In genomic region chr12:86867271-86868223, GRCm38 (mm10) we compare ENCODE assay signal across 8 mouse cellular contexts. TPM values are rescaled to one million over a fixed set of nuclear protein-coding genes. Genes with fewer than 3 reads are reported as not detected.
A peak's percentile ranks its signal among the peaks of the same experiment; 100 is the strongest.
DNase-seq lines count a peak whose midpoint lies in the region; ATAC-seq lines count a peak whose summit lies in the region.

No protein-coding gene starts in this region.

- H3K4me2 ChIP-seq in midbrain, embryonic 13.5 days (replicated peaks): no peak overlapping the region
- H3K4me2 ChIP-seq in midbrain, embryonic 15.5 days: no peak overlapping the region
- H3K4me2 ChIP-seq in heart, embryonic 15.5 days: peak overlapping the region; percentile 3; the same call in 1 of the 2 replicates
- peak overlapping the region; percentile 16; the same call in 1 of the 2 replicates for H3K4me2 ChIP-seq in stomach, embryonic 16.5 days (ENCODE audit: low read depth, low read length)

- no peak overlapping the region for H3K9ac ChIP-seq in midbrain, embryonic 13.5 days (replicated peaks)
- no peak overlapping the region for H3K9ac ChIP-seq in midbrain, embryonic 15.5 days
- 0 out of 2 replicates have a peak overlapping the region, but pooled peaks have one; percentile 12 for H3K9ac ChIP-seq in heart, embryonic 15.5 days
- H3K9ac ChIP-seq in stomach, embryonic 16.5 days (ENCODE audit: low read length): no peak overlapping the region

- no peaks in the 10 kb centered on the region for H3K27me3 ChIP-seq in midbrain, embryonic 13.5 days
- H3K27me3 ChIP-seq in midbrain, embryonic 15.5 days (replicated peaks): no peaks in the 10 kb centered on the region
- no peaks in the 10 kb centered on the region for H3K27me3 ChIP-seq in embryonic facial prominence, embryonic 10.5 days (replicated peaks; ENCODE audit: low read depth, poor library complexity, severe bottlenecking)
- no peaks in the 10 kb centered on the region for H3K27me3 ChIP-seq in heart, embryonic 15.5 days
- no peaks in the 10 kb centered on the region for H3K27me3 ChIP-seq in limb, embryonic 10.5 days (ENCODE audit: low read depth, poor library complexity, severe bottlenecking)
- H3K27me3 ChIP-seq in stomach, embryonic 16.5 days (ENCODE audit: control insufficient read depth, insufficient read depth, low read length): no peaks in the 10 kb centered on the region

- WGBS in midbrain, embryonic 13.5 days: 51% methylated on average over 14 of the region's 14 CpGs
- 54% methylated on average over 14 of the region's 14 CpGs for WGBS in midbrain, embryonic 15.5 days
- 42% methylated on average over 14 of the region's 14 CpGs for WGBS in embryonic facial prominence, embryonic 10.5 days
- 41% methylated on average over 14 of the region's 14 CpGs for WGBS in heart, embryonic 15.5 days
- WGBS in limb, embryonic 10.5 days: 45% methylated on average over 14 of the region's 14 CpGs
- WGBS in stomach, embryonic 16.5 days: 33% methylated on average over 14 of the region's 14 CpGs

- ATAC-seq in midbrain, embryonic 13.5 days: peak; percentile 53
- ATAC-seq in midbrain, embryonic 15.5 days (replicated peaks): no peak
- ATAC-seq in heart, embryonic 15.5 days (replicated peaks; ENCODE audit: insufficient number of reproducible peaks, insufficient read depth, low FRiP score, low read depth): peak; percentile 53
- peak; percentile 83 for ATAC-seq in stomach, embryonic 16.5 days (ENCODE audit: insufficient read depth, low FRiP score)

- no peaks in the 10 kb centered on the region for H3K9me3 ChIP-seq in midbrain, embryonic 13.5 days
- no peaks in the 10 kb centered on the region for H3K9me3 ChIP-seq in midbrain, embryonic 15.5 days
- peaks cover 6% of the 10 kb centered on the region; the same call in 1 of the 2 replicates for H3K9me3 ChIP-seq in embryonic facial prominence, embryonic 10.5 days
- H3K9me3 ChIP-seq in heart, embryonic 15.5 days (replicated peaks): no peaks in the 10 kb centered on the region
- no peaks in the 10 kb centered on the region for H3K9me3 ChIP-seq in limb, embryonic 10.5 days (replicated peaks)
- no peaks in the 10 kb centered on the region for H3K9me3 ChIP-seq in stomach, embryonic 16.5 days (replicated peaks; ENCODE audit: control insufficient read depth, low read length)

- no peaks in the 10 kb centered on the region for H3K36me3 ChIP-seq in midbrain, embryonic 13.5 days
- H3K36me3 ChIP-seq in midbrain, embryonic 15.5 days (replicated peaks): no peaks in the 10 kb centered on the region
- no peaks in the 10 kb centered on the region for H3K36me3 ChIP-seq in embryonic facial prominence, embryonic 10.5 days (replicated peaks)
- no peaks in the 10 kb centered on the region for H3K36me3 ChIP-seq in heart, embryonic 15.5 days
- no peaks in the 10 kb centered on the region for H3K36me3 ChIP-seq in limb, embryonic 10.5 days
- no peaks in the 10 kb centered on the region for H3K36me3 ChIP-seq in stomach, embryonic 16.5 days (ENCODE audit: control insufficient read depth, insufficient read depth, low read length)

- peak; percentile 37 for DNase-seq in embryonic facial prominence, embryonic 10.5 days (ENCODE audit: low spot score)
- peak; percentile 40 for DNase-seq in limb, embryonic 10.5 days (ENCODE audit: low spot score)
- DNase-seq in layer of hippocampus, adult 18-20 months (ENCODE audit: low spot score in 2 of 2): no peak
- DNase-seq in layer of hippocampus, postnatal 14 days (ENCODE audit: low spot score in 2 of 2): no peak

- H3K27ac ChIP-seq in midbrain, embryonic 13.5 days: no peak overlapping the region
- H3K27ac ChIP-seq in midbrain, embryonic 15.5 days: no peak overlapping the region
- peak overlapping the region; percentile 69 for H3K27ac ChIP-seq in embryonic facial prominence, embryonic 10.5 days (replicated peaks)
- peak overlapping the region; percentile 73 for H3K27ac ChIP-seq in heart, embryonic 15.5 days
- peak overlapping the region; percentile 77 for H3K27ac ChIP-seq in limb, embryonic 10.5 days
- peak overlapping the region; percentile 86 for H3K27ac ChIP-seq in stomach, embryonic 16.5 days (ENCODE audit: low read length)

- H3K4me1 ChIP-seq in midbrain, embryonic 13.5 days (replicated peaks): no peaks in the 10 kb centered on the region
- H3K4me1 ChIP-seq in midbrain, embryonic 15.5 days: peaks cover 4% of the 10 kb centered on the region; the same call in 1 of the 2 replicates
- H3K4me1 ChIP-seq in embryonic facial prominence, embryonic 10.5 days: peaks cover 23% of the 10 kb centered on the region
- H3K4me1 ChIP-seq in heart, embryonic 15.5 days (replicated peaks): peaks cover 25% of the 10 kb centered on the region
- H3K4me1 ChIP-seq in limb, embryonic 10.5 days: peaks cover 15% of the 10 kb centered on the region
- peaks cover 16% of the 10 kb centered on the region for H3K4me1 ChIP-seq in stomach, embryonic 16.5 days (ENCODE audit: control insufficient read depth, insufficient read depth, low read length)

- no peak overlapping the region for H3K4me3 ChIP-seq in midbrain, embryonic 13.5 days (replicated peaks)
- H3K4me3 ChIP-seq in midbrain, embryonic 15.5 days: no peak overlapping the region
- no peak overlapping the region for H3K4me3 ChIP-seq in embryonic facial prominence, embryonic 10.5 days
- no peak overlapping the region for H3K4me3 ChIP-seq in heart, embryonic 15.5 days
- no peak overlapping the region for H3K4me3 ChIP-seq in limb, embryonic 10.5 days
- no peak overlapping the region for H3K4me3 ChIP-seq in stomach, embryonic 16.5 days (replicated peaks; ENCODE audit: low read length)

RNA-seq across cellular contexts. Expression of gene Irf2bpl, which starts 17.1 kb away (rescaled TPM):
- 65.3 and 75.5 TPM in 2 replicates for polyA plus RNA-seq in midbrain, embryonic 13.5 days (2015; fragmentation: Nextera tagmentation; extraction: Ambion mirVana)
- polyA plus RNA-seq in midbrain, embryonic 15.5 days (2015; fragmentation: Nextera tagmentation; extraction: Ambion mirVana): 94.3 and 98.5 TPM in 2 replicates
- 13.5 and 17.3 TPM in 2 replicates for polyA plus RNA-seq in embryonic facial prominence, embryonic 10.5 days (2016; fragmentation: Nextera tagmentation; extraction: Ambion mirVana)
- 40.1 and 41.7 TPM in 2 replicates for polyA plus RNA-seq in heart, embryonic 15.5 days (2015; fragmentation: Nextera tagmentation; extraction: Ambion mirVana)
- 11.9 and 22.6 TPM in 2 replicates for polyA plus RNA-seq in limb, embryonic 10.5 days (2016; fragmentation: Nextera tagmentation; extraction: Ambion mirVana)
- polyA plus RNA-seq in stomach, embryonic 16.5 days (2015; fragmentation: Nextera tagmentation; extraction: Ambion mirVana): 10.1 and 11.7 TPM in 2 replicates
- 10 to 100 TPM; 76.4 to 76.9 TPM for total RNA-seq in layer of hippocampus, adult 18-20 months (2021)
- 10 to 100 TPM; 64.9 to 65.1 TPM for total RNA-seq in layer of hippocampus, postnatal 14 days (2021)

Comparison
In these comparisons a context has a peak if more than half of its experiments do, and no peak if none do; other contexts are left out.
1. H3K27ac ChIP-seq: peak in embryonic facial prominence, embryonic 10.5 days (single experiment), heart, embryonic 15.5 days (single experiment), limb, embryonic 10.5 days (single experiment) and stomach, embryonic 16.5 days (single experiment); none in midbrain, embryonic 13.5 days (single experiment) and midbrain, embryonic 15.5 days (single experiment).
2. H3K4me2 ChIP-seq: peak in heart, embryonic 15.5 days (single experiment) and stomach, embryonic 16.5 days (single experiment); none in midbrain, embryonic 13.5 days (single experiment) and midbrain, embryonic 15.5 days (single experiment).
3. DNase-seq: peak in embryonic facial prominence, embryonic 10.5 days (single experiment) and limb, embryonic 10.5 days (single experiment); none in layer of hippocampus, adult 18-20 months (0 of 2) and layer of hippocampus, postnatal 14 days (0 of 2).